Comparison of ENCODE assay signal across 8 mouse cellular contexts in genomic region chr1:58585373-58586170, GRCm38 (mm10). TPM values are rescaled to one million over a fixed set of nuclear protein-coding genes. Genes with fewer than 3 reads are reported as not detected.
A peak's percentile ranks its signal among the peaks of the same experiment; 100 is the strongest.
DNase-seq lines count a peak whose midpoint lies in the region; ATAC-seq and TF ChIP-seq lines count a peak whose summit lies in the region.

No protein-coding gene starts in this region.

- peak; percentile 45; the same call in 1 of the 2 replicates for ATAC-seq in heart, embryonic 13.5 days (ENCODE audit: extremely low read depth, insufficient number of reproducible peaks, low FRiP score, low TSS enrichment)
- peak; percentile 27 for ATAC-seq in CD4-positive, CD25-positive, alpha-beta regulatory T cell, adult 4 months
- peak; percentile 89 for ATAC-seq in midbrain, embryonic 13.5 days

- no peaks in the 10 kb centered on the region for H3K9me3 ChIP-seq in heart, embryonic 13.5 days
- no peaks in the 10 kb centered on the region for H3K9me3 ChIP-seq in limb, embryonic 10.5 days (replicated peaks)
- no peaks in the 10 kb centered on the region for H3K9me3 ChIP-seq in midbrain, embryonic 13.5 days

- H3K4me3 ChIP-seq in heart, embryonic 13.5 days, result peak overlapping the region; percentile 89
- peak overlapping the region; percentile 91 for H3K4me3 ChIP-seq in limb, embryonic 10.5 days
- peak overlapping the region; percentile 89 for H3K4me3 ChIP-seq in midbrain, embryonic 13.5 days (replicated peaks)

- 0 out of 2 replicates have a peak, but pooled peaks cover 5% of the 10 kb centered on the region for H3K36me3 ChIP-seq in heart, embryonic 13.5 days
- H3K36me3 ChIP-seq in limb, embryonic 10.5 days, result no peaks in the 10 kb centered on the region
- no peaks in the 10 kb centered on the region; the same call in 1 of the 2 replicates for H3K36me3 ChIP-seq in midbrain, embryonic 13.5 days

- no peaks in the 10 kb centered on the region for H3K27me3 ChIP-seq in heart, embryonic 13.5 days (replicated peaks)
- H3K27me3 ChIP-seq in limb, embryonic 10.5 days (ENCODE audit: low read depth, poor library complexity, severe bottlenecking), result no peaks in the 10 kb centered on the region
- H3K27me3 ChIP-seq in midbrain, embryonic 13.5 days, result no peaks in the 10 kb centered on the region

- no peak for DNase-seq in heart, adult 9 months (ENCODE audit: low spot score in 2 of 2)
- DNase-seq in brain, embryonic 14.5 days (ENCODE audit: low read depth), result peak; percentile 0
- peak; percentile 32 to 47 for DNase-seq in frontal cortex, postnatal 36 days (ENCODE audit: low spot score in 2 of 2)
- DNase-seq in limb, embryonic 10.5 days (ENCODE audit: low spot score), result no peak
- no peak for DNase-seq in thymus, postnatal 10 days (ENCODE audit: low spot score in 2 of 2)

- peak overlapping the region; percentile 86 for H3K4me2 ChIP-seq in heart, embryonic 13.5 days
- peak overlapping the region; percentile 87 for H3K4me2 ChIP-seq in midbrain, embryonic 13.5 days (replicated peaks)

- H3K9ac ChIP-seq in heart, embryonic 13.5 days, result peak overlapping the region; percentile 96
- peak overlapping the region; percentile 92 for H3K9ac ChIP-seq in midbrain, embryonic 13.5 days (replicated peaks)

- no peak overlapping the region; the same call in 1 of the 2 replicates for H3K27ac ChIP-seq in heart, embryonic 13.5 days (replicated peaks)
- peak overlapping the region; percentile 89 for H3K27ac ChIP-seq in limb, embryonic 10.5 days
- peak overlapping the region; percentile 53; the same call in 1 of the 2 replicates for H3K27ac ChIP-seq in midbrain, embryonic 13.5 days

- TF ChIP-seq POLR2A in brain, embryonic 14.5 days (IDR thresholded peaks at IDR 0.05; ENCODE audit: borderline replicate concordance, extremely low read depth, insufficient read depth, insufficient read length, poor library complexity, severe bottlenecking), result no peak

- peaks cover 14% of the 10 kb centered on the region for H3K4me1 ChIP-seq in heart, embryonic 13.5 days
- peaks cover 10% of the 10 kb centered on the region for H3K4me1 ChIP-seq in limb, embryonic 10.5 days
- peaks cover 17% of the 10 kb centered on the region for H3K4me1 ChIP-seq in midbrain, embryonic 13.5 days (replicated peaks)

- 4% methylated on average over 36 of the region's 36 CpGs for WGBS in heart, embryonic 13.5 days
- WGBS in limb, embryonic 10.5 days, result 6% methylated on average over 35 of the region's 36 CpGs
- 7% methylated on average over 34 of the region's 36 CpGs for WGBS in midbrain, embryonic 13.5 days

- no peak for TF ChIP-seq CTCF in brain, embryonic 14.5 days (IDR thresholded peaks at IDR 0.05; ENCODE audit: borderline replicate concordance, extremely low read depth, insufficient read depth, insufficient read length)

RNA-seq across cellular contexts. Expression of gene Fam126b, which starts 0.6 kb away (rescaled TPM):
- polyA plus RNA-seq in heart, embryonic 13.5 days (2015; fragmentation: Nextera tagmentation; extraction: Ambion mirVana), result 3.8 and 4.3 TPM in 2 replicates
- 10 to 100 TPM; 11.5 to 13.9 TPM for polyA plus RNA-seq in CD4-positive, CD25-positive, alpha-beta regulatory T cell, adult 4 months (2017; shearing (Covaris generic))
- 4.7 and 6.0 TPM in 2 replicates for polyA plus RNA-seq in brain, embryonic 14.5 days (2012; rRNA removed)
- polyA plus RNA-seq in limb, embryonic 10.5 days (2016; fragmentation: Nextera tagmentation; extraction: Ambion mirVana), result 4.8 and 6.0 TPM in 2 replicates
- 11.0 and 13.9 TPM in 2 replicates for polyA plus RNA-seq in midbrain, embryonic 13.5 days (2015; fragmentation: Nextera tagmentation; extraction: Ambion mirVana)

RNA-seq across cellular contexts. Expression of gene Ndufb3, which starts 0.6 kb away (rescaled TPM):
- polyA plus RNA-seq in heart, embryonic 13.5 days (2015; fragmentation: Nextera tagmentation; extraction: Ambion mirVana), result 195 and 218 TPM in 2 replicates
- polyA plus RNA-seq in CD4-positive, CD25-positive, alpha-beta regulatory T cell, adult 4 months (2017; shearing (Covaris generic)), result 10 to 100 TPM; 69.7 to 91.7 TPM
- 116 and 141 TPM in 2 replicates for polyA plus RNA-seq in brain, embryonic 14.5 days (2012; rRNA removed)
- polyA plus RNA-seq in limb, embryonic 10.5 days (2016; fragmentation: Nextera tagmentation; extraction: Ambion mirVana), result 140 and 144 TPM in 2 replicates
- 196 and 203 TPM in 2 replicates for polyA plus RNA-seq in midbrain, embryonic 13.5 days (2015; fragmentation: Nextera tagmentation; extraction: Ambion mirVana)

Comparison
In these comparisons a context has a peak if more than half of its experiments do, and no peak if none do; other contexts are left out.
1. ATAC-seq: peak in every context shown above with its lines; median percentile 89 in midbrain, embryonic 13.5 days; 45 in heart, embryonic 13.5 days; 27 in CD4-positive, CD25-positive, alpha-beta regulatory T cell, adult 4 months.
2. DNase-seq: peak in brain, embryonic 14.5 days (single experiment) and frontal cortex, postnatal 36 days (2 of 2); none in heart, adult 9 months (0 of 2), limb, embryonic 10.5 days (single experiment) and thymus, postnatal 10 days (0 of 2).
3. Peak in every context shown above with its lines, with median percentiles within 50 percentile points of each other: H3K4me3 ChIP-seq.